Mouse (Mus musculus) adrenal gland, postnatal 36 days (tissue): ENCODE measurements around the gene Slc2a6. TPM values are rescaled to one million over a fixed set of nuclear protein-coding genes. Genes with fewer than 3 reads are reported as not detected.

Source experiments
- DNase-seq, 2 experiments: peaks; one replicate each; pipeline ENCODE4 v3.0.0; 2021; ENCODE audit warnings: mixed read lengths in 1 of 2
- long read RNA-seq, 2 experiments: library from polyadenylated mRNA; stranded (forward); transcript quantifications; one replicate each; pipeline ENCODE4 v2.0.0; 2021; ENCODE audit warnings: borderline sequencing depth in 2 of 2
- total RNA-seq, 2 experiments: library from RNA; stranded (reverse); gene quantifications; 2 replicates each; pipeline ENCODE4 v1.2.3; 2021

Slc2a6 gene
- under 1 TPM; 0.36 to 0.69 TPM for total RNA-seq
- long read RNA-seq, experiment 1, partial matches to known transcripts = 2 of 4 reads
- long read RNA-seq, experiment 1, other reads (novel, unspliced or antisense) = 2 of 4 reads
- long read RNA-seq, experiment 2 = 0 reads

DNA sequence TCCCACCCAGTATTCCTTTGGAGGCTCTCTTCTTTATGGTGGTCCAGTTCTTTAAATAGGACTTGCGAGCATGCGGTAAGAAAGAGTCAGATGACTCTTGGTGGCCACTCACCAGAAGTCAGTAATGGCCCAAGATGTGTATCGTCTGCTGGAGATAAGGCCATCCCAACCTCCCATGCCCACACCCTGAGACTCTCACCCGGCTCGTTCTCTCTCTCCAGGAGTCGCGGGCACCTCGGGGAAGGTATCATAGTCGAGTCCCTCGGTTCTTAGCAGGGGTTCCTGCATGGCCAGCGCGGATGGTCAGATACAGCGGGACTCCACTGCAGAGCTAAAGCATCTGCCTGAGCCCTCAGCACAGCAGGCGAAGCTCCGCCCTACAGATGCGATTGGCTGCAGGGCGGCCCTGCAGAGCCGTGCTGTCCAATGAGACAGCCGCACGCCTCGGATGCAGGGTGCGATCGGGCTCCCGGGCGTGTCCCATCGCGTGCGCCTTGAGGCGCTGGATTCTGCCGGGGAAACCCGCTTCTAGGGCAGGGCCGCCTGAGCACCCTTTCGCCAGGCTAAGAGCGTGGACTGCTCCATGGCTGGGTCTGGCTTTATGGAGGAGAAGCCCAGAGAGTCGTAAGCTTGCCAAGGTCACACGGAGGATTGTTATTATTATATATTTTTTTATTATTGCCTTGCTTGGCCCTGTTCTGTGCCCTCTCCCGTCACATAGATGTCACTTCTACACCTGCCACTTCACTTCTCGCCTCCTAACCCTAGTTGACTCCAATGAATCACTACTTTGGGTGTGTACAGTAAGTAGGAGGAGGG is at the start of gene Slc2a6:
TSS of gene Slc2a6 (minus strand) at position 381 of the 819 bp plus-strand sequence.
- DNase-seq = peak; percentile 93 to 94

DNA sequence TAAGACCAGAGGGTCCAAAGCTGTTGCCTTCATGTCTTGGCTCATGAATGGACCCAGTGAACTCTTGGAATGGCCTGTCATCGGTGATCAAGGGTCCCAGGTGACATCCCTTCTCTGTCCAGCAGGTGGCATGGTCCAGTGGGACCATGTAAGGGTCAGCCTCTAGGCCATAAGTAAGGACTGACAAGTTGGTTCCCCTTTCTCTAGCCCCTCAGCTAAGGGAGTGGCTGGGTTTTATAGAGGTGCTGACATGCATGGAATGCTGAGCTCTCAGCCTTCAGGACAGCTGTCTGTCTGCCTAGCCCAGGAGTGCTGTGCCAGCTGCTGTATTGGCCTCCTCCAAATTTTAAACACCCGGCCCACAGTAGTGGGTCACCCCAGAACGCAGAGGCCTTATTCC is 47.7 kb upstream of the Slc2a6 start:
- DNase-seq = peak; percentile 51 to 64

DNA sequence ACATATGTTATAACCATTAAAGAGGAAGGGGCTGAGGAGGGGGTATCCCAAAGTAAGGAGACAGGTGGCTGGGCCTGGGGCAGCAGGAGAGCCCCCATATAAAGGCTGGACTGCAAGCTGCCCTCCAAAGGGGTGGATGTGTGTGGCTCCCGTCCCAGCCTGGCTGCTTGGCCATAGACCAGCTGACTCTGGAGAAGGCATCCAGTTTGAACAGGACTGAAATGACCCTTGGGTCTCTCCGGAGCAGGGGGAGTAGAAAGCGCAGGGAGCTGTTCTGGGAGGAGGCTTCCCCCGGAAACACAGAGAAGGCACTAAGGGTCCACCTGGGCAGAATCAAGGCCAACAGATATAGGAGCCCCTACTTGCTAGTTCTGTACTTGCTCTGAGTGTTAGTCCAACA is 47.0 kb upstream of the Slc2a6 start:
- peak in 1 of 2 experiments; percentile 39 for DNase-seq

DNA sequence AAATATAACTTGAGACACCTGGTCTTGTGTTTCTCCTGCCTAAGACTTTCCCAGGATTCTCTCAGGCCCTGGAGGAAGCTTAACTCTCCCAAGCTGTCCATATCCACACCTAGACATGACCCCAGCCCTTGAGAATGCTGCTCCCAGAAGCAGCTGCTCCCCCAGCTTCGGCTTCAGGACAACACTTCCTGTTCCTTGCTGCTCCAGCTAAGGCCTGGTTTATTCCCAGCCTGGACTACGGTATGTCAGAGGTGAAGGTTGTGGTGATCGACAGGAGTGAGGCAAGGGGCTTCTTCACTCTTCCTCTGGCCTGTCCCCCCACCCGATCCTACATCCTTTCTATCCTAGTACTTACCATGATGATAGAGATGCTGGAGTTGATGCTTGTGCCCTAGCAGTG is 45.6 kb upstream of the Slc2a6 start:
- DNase-seq = no peak

DNA sequence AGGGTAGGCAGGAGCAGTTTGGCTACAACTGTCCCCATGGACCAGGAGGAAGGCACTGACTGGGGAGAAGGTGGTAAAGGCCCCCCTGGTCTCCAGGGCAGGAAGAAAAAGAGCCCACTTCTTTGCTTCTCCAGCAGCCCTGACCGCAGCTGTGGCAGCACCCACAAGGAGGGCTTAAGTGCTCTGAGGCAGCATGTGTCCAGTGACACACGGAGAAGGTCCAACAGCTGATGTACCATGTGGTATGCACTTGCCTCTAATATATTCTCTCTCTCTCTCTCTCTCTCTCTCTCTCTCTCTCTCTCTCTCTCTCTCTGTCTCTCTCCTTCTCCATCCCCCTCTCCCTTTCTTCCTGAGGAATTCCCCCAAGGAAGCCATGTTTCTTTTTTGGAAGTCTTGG is 44.2 kb upstream of the Slc2a6 start, which contains the start of gene Mymk:
TSS of gene Mymk (minus strand) at position 202 of the 400 bp plus-strand sequence.
- no peak for DNase-seq

DNA sequence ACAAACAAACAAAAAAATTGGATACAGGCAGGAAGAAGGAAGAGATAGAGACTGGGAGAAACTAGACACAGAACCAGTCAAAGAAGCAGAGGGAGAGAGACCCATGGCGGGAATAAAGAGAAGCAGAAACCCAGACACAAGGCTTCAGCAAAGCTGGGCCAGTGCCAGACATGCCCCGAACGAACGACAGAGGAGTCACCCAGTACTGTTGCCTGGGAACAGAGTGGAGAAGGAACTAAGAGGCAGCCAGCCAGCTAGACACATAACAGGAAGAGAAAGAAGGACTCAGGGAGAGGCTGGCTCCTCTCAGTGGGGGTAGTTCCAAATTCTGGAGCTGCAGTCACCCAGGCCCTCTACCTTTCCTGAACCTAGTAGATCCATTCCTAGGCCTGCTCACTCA is 43.3 kb upstream of the Slc2a6 start:
- peak; percentile 82 to 87 for DNase-seq

DNA sequence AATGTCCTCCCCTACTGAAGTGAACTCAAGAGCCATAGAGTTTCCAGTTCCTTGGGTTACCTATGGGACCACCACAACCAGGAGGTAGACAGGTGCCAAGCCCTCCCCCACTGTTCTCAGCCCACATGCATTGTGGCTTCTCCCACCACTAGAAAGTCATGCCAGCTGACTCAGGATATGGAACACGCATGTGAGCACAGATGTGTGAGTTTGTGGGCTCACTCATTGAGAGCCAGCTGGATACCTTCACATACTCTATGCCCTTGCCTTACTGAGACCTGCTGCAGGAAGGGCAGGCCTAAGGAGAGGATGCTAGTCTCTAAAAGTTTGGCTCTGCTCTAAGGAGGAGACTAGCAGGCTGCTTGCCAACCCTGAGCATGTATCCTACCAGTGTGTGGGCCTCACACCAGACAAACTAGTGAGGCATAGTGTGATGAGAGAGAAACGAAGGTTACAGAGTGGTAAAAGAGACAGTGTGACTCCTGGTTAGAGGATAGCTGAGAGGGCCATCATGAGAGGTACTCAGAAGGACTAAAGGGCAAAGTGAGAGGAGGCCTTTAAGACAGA is 42.5 kb upstream of the Slc2a6 start:
- DNase-seq = no peak

DNA sequence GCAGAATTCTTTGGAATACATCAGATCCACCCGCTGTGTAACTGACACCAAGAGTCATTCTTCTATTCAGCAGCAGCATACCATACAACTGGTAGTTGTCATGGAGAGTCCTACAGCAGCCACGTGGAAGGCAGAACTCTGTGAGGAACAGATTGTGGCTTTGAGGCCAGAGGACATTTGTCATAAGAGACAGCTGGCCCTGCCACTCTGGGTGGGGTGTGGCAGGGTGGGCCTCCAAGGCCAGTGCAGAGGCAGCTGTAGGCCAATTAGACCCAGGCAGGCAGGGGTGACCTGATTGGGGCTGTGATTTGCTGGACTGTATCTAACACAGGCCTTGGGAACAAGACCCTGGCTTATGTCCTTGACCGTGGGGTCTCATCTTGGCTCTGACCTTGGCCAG is 41.8 kb upstream of the Slc2a6 start:
- no peak for DNase-seq

DNA sequence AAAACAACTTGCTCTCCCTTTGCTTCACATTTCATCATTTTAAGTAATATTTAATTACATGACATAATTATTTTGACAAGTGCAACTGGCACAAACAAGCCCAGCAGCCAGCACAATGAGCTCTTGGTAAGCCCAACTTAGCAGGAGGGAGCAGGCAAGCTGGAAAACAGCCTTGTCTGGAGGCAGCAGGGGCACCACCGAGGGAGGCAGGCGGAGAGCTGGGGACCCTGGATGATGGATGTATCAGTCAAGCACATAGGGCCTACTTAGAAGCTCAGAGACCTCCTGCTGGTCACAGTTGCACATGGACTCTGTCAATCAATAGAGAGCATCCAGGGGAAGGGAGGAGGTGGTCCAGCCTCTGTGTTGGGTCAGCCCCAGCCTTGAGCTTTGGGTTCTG is 40.2 kb upstream of the Slc2a6 start:
- DNase-seq = no peak

DNA sequence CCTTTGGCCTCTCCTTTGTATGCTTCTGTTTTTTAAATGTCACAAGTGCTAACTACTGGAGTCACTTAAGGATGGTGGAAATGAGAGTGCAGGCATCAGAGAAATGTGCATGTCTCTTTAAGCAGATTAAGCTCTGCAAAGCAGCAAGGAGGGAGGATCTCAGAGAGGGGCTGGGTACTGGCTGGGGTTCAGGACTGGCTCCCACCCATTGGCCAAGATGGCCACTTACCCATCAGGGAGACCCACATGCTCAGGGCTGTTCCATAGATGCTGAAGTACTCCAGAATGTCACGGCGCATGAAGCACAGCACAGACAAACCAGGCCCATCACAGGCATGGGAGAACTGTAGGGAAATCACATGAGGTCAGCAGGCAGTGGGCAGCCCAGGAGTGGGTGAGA is 39.3 kb upstream of the Slc2a6 start:
- DNase-seq = no peak

DNA sequence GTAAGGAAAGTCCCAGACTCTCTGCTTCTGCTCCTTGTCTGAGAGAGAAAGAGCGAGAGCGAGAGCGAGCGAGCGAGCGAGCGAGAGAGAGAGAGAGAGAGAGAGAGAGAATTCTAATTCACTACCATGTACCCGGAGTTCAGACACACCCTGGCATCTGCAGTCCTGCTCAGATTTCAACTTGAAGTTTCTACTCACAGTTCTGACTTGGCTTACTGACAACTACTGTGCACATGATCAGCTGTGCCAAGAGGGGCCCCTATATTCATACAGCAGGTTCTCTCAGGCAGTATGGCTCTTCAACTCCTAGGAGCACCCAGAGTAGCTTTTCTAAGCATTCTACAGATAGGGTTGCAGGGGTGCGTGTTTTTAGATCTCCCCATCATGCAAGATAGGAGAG is 31.4 kb upstream of the Slc2a6 start:
- no peak for DNase-seq

DNA sequence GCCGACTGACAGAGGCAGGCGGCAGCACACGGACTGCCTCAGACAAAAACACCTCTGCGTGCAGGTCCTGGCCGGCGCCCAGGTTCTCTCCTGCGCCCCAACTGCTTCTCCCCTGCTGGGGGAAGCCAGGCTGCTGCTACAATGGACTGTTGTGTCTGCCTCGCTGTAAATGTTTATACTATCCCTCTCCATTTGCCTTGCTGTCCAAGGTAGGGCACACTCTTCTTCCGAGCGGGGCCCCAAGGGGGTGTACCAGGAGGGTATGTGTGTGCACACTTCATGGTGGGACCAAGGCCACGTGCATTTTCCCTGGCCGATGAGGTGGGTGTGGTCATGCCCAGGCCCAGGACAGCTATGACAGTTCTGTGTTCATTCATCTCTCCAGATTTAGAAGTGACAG is 31.0 kb upstream of the Slc2a6 start:
- no peak for DNase-seq

DNA sequence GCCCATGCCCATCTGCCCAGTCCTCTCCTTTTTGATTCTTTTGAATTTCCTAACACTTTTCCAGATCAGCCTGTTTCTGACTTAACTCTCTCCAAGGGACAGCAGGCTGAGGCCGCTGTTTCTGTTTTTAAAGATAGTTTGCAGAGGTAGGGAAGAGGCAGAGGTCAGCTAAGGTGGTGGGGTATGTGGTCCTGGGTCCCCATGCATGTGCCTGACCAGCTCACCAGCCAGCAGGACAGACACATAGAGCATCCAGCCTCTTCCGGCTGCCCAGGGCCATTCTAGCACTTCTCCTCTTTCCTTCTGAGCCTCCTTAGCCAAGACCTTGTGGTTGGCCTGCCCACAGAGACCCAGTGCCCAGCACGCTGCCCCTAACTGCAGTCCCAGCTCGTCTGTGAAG is 30.5 kb upstream of the Slc2a6 start:
- no peak for DNase-seq

DNA sequence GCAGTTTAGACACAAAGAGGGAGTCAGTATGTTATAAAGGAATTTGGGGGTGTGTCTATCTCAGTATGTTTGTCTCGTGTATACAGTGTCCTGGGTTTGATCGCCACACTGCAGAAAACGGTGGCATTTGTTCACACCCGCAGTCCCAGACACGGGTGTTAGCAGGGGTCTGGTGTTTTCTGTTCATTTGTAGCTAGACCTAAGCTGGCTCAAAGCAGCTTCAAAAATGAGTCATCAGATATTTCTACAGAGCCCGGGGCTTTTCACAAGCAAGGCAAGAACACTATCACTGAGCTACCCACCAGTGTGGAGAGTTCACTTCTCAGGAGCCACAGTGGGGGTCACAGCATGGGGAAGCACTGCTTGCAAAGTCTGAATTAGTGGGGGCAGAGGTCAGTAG is 21.6 kb upstream of the Slc2a6 start:
- no peak for DNase-seq

DNA sequence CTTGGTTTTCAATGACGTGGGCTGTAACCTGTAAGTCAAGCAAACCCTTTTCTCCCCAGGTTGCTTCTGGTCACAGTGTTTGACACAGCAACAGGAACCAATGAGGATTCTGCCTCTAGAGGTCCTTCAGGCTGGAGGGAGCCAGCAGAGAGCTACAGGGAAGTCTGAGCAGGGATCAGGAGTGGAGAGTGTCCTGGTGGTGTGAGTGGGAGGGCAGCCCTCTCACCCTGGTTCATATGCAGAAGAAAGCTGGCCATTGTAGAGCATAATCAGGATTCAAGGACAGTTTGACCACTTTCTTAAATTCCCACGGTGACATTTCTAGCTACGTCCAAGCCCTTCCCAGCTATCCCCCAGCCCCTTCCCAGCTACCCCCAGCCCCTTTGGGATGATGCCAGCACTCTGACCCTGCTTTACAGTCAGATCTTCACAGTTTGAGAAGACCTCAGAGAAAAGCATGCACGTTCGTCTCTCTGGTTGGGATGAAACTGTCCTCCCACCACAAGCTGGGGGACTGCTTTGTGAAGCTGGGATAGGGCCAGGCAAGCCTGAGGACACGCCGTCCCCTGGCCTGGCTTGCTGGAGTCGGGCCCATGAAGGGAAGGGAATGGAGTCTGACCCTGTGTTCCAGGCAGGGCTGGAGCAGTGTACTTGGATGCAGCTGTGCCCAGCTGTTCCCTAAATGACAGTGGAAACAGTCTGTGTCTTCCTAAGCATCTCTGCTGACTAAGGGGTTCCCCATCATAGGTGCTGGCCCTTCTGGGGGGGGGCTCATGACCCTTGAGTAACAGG is 18.4 kb upstream of the Slc2a6 start:
- DNase-seq = peak; percentile 15 to 42

DNA sequence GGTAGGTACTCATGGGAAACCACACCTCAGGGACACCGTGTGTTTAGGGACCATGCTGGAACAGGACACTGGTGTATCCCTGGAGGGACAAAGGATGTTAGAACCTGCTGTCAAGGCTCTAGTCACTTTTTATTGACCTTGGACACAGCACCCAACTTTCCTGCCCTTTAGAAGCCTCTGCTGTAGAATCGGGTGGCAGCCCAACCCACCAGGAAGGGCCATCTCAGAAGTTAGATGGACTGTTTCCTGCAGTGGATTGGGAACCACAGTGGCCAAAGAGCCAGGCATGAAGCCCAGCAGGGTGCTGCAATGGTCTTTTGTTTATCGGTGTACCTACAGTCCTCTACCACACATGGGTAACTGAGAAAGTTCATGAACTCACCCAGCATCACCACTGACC is 16.8 kb upstream of the Slc2a6 start:
- DNase-seq = peak in 1 of 2 experiments; percentile 10

DNA sequence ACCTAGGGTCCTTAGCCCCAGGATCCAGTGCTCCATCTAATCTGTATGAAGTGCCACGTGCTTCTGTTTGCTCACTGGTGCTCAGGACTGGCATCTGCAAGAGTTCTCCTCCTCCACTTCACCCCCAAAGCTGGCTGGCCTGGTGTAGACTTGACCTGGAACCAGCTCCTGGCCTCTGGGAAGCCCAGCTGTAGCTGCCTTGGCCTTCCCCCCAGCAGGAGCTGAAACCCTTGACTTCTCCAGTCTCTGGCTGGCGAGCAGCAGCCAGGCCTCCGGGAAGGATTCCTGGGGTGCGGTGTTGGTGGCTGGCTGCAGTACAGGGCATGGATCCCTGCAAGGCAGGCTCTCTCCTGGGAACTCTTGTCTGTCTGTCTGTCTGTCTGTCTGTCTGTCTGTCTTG is 16.4 kb upstream of the Slc2a6 start:
- DNase-seq = no peak

DNA sequence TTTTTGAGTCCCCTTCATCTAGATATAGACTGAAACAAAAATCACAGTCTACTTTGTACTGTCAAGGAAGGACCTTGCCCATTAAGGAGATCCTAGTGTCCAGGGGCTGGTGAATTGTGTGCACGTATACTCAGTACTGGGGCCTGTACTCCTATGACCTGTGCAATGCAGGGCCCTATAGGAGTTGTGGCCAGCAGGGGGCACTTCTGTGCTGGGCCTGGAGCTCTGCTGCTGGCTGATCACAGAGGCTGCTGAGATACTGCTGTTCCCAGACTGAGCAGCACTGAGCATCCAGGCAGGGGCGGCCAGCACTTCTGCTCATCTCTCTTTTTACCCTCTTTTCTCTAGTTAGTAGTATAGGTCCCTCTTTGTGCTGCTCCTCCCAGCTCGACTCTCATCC is 15.7 kb upstream of the Slc2a6 start:
- peak; percentile 84 to 90 for DNase-seq

DNA sequence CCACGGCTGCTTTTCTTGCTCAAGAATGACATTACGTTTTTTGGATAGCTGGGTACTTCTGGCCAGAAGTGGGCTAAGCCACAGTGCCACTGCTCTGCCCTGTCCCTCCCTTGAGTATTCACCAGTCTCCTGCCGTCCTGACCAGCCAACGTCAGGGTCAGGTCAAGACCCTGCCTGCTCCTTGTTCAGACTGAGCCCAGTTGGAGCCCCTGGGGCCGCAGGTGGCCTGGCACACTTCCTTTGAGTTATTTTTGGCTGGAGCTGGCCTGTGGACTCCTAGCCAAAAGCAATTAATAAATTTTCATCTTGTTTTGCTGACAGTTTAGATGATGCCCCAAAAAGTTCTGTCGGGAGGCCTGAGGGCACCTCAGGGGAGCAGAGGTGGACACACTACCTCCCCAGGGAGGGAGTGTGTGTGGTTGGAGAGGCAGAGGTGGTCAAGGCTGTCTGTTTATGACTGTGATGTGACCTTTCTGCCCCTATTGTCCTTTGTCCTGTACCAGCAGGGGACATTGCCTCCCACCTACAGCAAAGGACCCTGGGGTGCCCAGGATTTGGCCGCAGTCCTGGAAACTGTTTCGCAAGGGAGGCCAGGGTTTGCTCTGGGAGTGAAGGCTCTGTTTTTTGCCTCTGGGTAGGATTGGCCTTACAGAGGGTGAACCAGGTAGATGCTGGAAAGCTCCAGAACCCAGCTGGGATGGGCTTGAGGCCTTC is 14.5 kb upstream of the Slc2a6 start:
- DNase-seq = peak; percentile 20 to 54

DNA sequence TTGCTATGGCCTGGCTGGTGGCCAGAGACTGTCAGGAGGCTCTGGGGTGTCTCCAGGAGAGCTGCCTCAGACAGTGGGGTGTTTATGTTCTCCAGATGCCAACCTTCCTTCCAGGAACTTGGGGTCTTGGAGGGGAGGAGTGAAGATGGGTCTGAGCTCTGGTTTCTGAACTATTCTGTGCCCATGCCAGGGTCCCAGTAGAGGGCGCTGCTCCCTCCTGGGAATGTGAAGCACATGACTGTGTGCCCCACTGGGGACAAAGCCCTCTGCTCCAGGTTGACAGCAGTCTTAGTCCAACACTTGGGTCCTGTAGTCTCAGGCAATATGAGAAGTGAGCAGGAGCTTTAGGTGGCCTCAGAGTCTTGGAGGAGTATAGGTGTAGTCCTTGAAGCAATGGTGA is 11.5 kb upstream of the Slc2a6 start:
- no peak for DNase-seq

DNA sequence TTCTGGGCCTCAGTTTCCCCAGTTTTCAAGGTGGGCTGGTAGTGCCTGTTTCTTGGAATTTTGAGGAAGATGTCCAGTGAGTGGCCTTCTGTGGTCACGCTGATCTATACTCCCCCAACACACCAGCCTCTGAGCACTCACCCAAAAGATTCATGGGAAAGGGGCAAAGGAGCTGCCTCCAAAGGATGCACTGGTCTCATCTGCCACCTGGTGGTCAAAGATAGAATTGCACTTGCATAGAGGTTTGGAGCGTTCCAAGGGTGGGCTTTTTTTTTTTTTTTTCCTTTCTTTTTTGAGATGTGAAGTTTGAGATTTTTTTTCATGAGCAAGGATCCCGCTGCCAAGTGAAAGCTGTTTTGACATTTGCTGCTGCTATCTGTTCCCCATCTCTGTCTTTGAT is 10.8 kb upstream of the Slc2a6 start:
- peak; percentile 54 to 75 for DNase-seq

DNA sequence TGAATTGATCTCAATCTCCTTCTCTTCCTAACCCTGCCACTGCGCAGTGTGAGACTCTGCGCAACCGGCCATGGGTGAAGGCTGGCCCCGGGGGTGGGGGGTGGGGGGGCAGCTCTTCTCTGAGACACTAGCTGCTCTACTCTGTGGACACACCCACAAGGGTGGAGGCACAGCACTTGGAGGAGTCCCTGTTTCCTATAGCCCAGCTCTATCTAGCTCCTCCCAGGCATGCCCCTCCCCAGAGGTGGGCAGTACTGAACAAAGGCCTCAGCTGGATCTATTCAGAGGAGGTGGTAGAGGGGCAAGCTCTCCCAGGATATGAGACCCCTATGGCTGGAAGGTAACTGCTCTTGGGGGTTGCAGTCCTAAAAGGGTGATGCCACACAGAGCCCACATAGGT is 9.2 kb upstream of the Slc2a6 start:
- DNase-seq = no peak
